Mouse (Mus musculus) hindlimb bud, embryonic 11.5 days (tissue): ENCODE results near the gene Krt33b.

ENCODE experiments used
- DNase-seq: peaks from one replicate; pipeline ENCODE4 v3.0.0-alpha.2; 2012; ENCODE audit warnings: low read depth, low spot score; ENCODE audit errors: extremely low spot score

The Krt33b gene

GRCm38 (mm10) chr11:100029768-100030167 lies at the start of gene Krt33b:
Krt33b (minus strand) TSS chr11:100029868.
- no peak for DNase-seq

- no peak for DNase-seq
These were observed 44.2 kb upstream of the Krt33b start for GRCm38 (mm10) chr11:100073873-100074272.

GRCm38 (mm10) chr11:100067293-100068036 lies 37.8 kb upstream of the Krt33b start:
- DNase-seq: no peak

GRCm38 (mm10) chr11:100066236-100067010 lies 36.8 kb upstream of the Krt33b start:
- no peak for DNase-seq

DNA sequence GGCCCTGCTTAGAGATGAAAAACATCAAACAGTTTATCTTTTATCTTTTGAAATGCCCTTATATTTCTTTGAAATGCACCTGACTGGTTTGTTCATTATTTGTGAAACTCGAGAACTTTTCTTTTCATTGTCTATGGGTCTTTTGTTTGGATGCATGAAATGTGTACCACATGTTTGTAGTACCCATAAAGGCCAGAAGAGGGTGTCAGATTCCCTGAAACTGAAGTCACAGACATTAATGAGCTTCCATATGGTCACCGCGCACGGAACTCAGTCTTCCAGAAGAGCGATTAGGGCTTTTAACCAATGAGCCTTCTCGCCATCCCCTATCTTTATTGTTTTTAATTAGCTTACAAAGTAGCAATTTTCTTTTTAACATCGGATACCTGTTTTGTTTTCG lies 29.2 kb upstream of the Krt33b start:
- no peak for DNase-seq

DNA sequence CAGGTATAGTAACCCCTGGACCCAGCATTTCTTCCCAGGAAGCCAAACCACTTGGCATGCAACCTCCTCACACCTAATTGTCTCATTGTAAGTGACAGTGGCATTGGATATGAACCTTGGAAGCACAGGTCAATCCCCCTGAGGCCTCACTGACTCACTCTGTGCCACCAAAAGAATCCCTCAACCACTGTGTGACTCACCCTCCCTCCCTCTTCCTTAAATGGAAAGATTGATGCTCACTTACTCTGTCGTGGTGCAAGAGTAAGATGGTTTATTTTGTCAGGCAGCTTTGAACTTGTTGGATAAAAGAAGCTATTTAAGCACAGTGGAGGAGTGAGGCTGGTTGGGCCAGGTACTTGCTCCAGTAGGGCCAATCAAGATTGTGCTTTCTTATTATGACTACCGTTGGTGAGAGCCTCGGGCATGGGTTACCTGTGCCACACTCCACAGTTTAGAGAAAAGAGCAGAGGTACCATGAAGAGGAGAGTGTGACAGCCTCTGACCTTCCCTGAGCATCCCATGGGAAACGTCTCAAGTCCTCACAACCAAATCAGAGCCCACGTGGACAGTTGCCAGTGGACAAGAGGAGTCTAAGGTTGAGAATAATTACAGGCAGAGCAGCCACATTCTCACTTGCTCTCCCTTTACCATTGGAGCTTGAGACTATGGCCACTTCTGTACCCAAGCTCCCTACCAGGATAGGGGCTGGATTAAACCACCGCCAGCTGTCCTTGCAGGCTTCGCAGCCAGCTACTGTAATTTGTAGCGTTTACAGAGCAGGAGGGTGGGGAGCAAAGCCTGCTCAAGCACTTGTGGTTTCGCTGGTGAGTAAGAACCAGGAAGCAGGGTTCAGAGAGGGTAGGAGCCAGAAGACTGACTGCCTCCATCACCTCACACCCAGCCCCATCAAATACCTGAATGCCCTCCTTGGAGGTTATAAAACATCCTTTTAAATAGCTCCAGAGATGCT lies 26.3 kb upstream of the Krt33b start:
- DNase-seq: no peak

- DNase-seq: no peak
These were observed 20.8 kb upstream of the Krt33b start, which contains the start of gene Krt31 for GRCm38 (mm10) chr11:100050451-100050850. Krt31 (minus strand) TSS chr11:100050551.

DNA sequence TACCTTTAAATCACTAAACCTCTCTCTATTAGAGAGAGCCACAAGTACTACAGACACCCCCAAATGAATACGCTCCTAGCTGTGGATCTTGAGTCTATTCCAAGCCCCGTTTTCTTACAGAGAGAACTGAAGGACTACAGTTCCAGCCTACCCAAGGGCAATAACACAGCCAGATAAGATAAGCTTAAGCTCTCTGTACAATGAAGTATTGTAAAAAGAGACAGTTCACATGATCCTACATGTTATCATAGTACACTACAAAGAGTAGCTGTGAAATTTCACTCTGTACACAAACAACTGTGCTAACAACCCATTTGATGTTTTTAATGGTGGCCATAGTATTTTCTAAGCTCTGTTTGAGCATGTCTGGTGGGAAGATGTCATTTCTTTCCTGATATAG lies 17.5 kb upstream of the Krt33b start:
- DNase-seq: no peak

DNA sequence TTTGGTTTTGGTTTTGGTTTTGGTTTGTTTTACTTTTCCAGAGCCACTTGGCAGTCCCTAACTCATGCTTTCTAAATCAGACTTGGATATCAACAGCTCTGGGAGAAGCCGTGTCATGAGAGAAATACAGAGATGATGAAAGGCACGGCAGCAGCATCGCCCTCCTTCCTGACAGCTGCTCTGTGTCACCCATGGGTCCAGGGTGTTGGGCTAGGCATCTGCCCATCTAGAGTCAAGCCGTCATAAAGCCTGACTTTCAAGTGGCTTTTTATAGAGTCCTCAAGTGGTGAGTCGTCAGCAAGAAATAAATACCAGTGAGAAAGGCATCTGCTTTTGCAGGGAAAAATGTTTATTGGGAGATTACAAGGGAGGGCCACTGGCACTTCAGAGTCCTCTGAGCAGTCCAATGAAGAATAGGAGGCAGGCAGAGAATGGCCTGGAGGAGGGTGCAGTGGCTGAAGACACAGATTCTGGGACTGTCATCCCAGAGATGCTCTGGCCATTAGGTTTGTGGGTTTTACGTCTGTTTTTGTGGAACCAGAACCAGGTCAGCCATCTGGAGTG lies 16.7 kb upstream of the Krt33b start:
- no peak for DNase-seq

DNA sequence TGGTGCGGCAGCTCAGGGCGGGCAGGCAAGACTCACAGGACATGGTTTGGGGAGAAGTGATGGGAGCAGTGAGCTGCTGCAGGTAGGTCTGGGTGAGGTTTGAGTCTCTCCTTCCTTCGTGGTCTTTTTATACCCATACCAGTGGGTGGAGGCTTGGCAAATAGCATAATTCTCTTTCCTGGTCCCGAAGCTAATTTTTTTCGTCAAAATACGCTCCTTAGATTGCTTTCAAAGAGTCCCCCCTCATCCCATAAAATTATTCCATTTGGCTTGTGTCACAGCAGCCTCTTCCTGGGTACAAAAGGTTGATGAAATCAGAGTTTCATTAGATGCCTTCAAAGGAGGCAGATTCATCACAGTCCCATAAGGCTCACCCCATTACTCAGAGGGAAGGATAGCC lies 11.8 kb upstream of the Krt33b start, which contains the start of gene Krt34:
Gene Krt34, minus strand, starts transcription at position 101 of the 400 bp plus-strand sequence.
- DNase-seq: no peak

DNA sequence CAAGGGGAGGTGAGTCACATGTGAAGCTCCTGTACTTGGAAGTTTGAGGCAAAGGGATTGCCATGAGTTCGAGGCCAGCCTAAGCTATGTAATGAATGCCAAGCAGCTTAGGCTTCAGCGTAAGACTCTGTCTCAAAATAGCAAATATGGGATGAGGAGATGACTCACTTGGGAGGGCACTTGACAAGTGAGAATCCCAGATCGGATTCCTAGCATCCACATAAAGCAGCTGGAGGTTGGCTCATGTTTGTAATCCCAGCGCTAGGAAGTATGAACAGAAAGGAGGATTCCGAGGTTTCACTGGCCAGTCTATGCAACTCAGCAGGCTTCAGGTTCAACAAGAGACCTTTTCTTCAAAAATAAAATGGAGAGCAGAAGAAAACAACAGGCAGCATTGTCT lies 8.2 kb downstream of the Krt33b start:
- DNase-seq: no peak

GRCm38 (mm10) chr11:100019466-100019865 lies 10.2 kb downstream of the Krt33b start:
- DNase-seq: no peak

DNA sequence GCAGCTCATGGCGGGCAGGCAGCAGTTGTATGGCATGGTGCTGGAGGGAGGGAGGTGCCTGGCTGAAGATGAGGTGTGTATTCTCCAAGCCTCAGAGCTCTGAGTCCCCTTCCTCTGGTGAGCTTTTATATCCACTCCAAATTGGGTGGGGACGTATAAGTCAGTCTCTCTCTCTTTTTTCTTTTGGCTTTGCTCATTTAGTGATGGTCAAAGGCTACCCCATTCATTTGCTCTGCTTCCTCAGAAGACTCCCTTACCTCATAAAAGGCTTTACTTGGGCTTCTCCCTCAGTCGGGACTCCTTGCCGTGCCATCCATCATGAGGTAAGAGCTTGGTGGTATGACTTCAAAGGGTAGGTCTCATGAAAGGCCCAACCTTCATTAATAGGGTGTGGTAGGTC lies 13.6 kb downstream of the Krt33b start, which contains the start of gene Krt33a:
Gene Krt33a, minus strand, starts transcription at position 101 of the 400 bp plus-strand sequence.
- DNase-seq: no peak

- DNase-seq: no peak
These were observed 15.9 kb downstream of the Krt33b start for GRCm38 (mm10) chr11:100013691-100014171.

GRCm38 (mm10) chr11:100010682-100011081 lies 19.0 kb downstream of the Krt33b start:
- DNase-seq: no peak

DNA sequence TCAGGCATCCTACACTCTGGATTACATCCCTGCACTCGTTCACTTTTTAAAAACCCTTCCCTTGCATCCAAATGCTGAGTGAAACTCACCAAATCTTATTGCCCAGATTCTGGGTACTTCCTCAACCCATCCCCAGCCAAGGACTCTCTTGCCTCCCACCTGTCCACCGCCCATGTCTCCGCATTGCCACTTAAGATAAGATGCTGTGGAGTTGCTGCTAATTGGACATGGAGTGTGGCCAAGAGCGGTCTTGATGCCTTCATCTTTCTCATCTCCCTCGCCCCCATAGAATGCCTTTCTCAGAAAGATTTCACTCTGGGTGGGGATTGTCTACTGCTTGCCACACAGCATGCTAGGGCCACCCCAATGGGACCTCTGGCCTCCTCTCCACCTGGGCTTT lies 21.3 kb downstream of the Krt33b start:
- no peak for DNase-seq

GRCm38 (mm10) chr11:100006624-100007023 lies 23.0 kb downstream of the Krt33b start:
- no peak for DNase-seq

DNA sequence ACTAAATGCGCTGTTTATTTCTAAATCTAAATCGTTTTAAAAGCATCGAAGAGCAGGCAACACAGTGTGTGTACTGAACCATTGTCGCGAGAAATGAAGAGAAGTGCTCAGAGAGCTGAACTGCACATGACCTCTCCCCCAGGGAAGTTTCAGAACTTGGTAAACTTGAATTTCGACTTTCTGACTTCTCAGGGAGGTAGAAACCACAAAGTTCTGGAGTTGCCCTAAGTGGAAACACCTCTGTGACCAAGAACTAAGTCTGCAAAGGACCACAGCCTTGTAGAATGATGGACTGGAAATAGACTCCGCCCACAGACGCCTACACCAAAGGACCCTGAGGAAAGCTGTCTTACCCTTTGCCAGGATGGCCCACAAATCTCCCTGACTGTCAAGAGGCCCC lies 23.8 kb downstream of the Krt33b start:
- no peak for DNase-seq

DNA sequence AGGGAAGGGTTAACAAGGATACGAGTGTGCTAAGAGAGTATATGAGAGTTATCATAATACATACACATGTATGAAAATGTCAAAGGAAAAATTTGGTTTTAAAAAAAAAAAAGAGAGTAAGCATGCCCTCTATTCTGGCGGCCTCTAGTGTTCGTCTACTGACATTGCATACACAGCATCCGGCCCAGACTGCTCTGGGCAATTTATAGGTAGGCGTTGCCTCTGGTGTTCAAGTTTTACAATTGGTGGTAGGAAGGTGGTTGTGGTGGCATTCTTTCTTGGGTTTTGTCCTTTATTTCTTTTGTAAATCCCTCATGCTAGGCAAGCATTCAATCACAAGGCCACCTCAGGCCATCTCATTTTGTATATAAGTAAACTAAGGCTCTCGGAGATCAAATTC lies 24.8 kb downstream of the Krt33b start:
- no peak for DNase-seq

GRCm38 (mm10) chr11:99999091-99999490 lies 30.6 kb downstream of the Krt33b start:
- DNase-seq: no peak

GRCm38 (mm10) chr11:99994384-99994661 lies 35.3 kb downstream of the Krt33b start:
- DNase-seq: no peak
